Mouse (Mus musculus): Measurements from ENCODE around the gene Serpina10.
"Not testable (repeated sequence)": the region's sequence is repeated elsewhere in the genome, so short reads cannot be mapped to it uniquely, and the experiment has no call there.

The Serpina10 gene

DNA sequence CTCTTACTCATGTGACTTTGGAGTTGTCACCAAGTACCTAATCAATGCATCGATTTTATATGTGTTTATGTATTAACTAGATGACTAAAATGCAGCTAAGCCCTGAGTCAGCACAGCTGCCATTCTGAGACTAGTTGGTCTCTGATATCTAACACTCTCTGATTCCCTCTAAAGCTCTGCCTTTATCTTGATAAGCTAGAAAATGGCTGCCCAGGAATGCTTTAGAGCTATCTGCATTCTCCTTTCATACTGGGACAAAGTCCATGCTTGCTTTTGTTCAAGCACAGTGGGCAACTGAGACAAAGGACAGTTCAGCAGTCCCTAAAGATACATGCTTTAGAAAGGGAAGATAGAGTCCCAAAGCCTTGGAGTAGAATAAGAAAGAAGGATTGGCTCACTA lies 16.1 kb downstream of the Serpina10 start:
- peak; percentile 43 for DNase-seq (ENCODE audit: low spot score)

DNA sequence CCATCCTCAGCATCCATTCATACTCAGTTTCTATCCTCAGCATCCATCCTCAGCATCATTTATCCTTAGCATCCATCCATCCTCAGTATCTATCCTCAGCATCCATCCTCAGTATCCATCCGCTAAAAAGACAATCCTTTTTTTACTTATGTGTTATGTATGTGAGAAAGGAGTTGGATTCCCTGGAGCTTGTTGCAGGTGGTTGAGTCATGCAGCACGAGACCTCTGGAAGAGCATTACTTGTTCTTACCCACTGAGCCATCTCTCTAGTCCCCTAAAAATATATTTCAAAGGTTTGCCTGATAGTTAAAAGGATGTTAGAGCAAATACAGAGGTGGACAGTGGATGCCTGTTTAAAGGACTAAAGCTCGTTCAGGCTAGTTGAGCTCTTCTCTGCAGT lies 29.4 kb downstream of the Serpina10 start:
- DNase-seq (ENCODE audit: low spot score) = no peak

DNA sequence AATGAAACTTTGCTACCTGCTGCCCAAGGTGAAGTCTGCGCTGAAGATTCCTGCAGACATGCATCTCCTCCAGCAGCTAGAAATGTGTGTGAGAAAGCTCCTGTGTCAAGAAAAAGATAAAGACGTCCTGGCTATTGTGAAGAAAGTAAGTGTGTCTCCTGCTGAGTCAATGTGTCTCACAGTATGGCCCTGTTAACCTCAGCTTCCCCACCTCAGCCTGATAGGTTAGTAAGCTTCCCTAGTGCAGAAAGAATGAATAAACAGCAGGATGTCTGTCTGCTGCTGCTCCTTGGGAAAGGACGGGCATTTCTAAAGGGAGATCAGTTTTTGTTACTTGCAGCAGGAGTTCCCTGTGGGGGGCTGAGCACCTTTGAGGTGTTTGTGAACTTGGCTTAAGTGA lies 30.9 kb downstream of the Serpina10 start:
- no peak for DNase-seq (ENCODE audit: low spot score)

GRCm38 (mm10) chr12:103598411-103598810 lies 32.8 kb downstream of the Serpina10 start:
- peak; percentile 28 for DNase-seq (ENCODE audit: low spot score)

DNA sequence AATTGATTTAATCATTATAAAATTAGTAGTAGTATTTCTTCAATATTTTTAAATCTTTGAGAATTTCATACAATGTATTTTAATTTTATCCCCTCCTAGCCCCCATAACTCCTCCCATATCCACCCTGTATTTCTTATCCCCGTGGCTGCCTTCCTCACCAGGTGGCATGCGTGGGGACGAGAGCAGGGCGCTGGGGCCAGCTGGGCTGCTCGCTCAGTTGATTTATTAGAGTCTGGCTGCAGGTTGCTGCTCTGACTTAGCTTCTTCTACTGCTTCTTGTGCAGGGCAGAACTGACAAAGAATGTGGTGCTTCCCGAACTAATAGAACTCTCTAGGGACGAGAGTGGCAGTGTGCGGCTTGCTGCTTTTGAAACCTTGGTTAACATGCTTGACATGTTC lies 47.5 kb downstream of the Serpina10 start:
- DNase-seq (ENCODE audit: low spot score) = no peak

- not testable (repeated sequence) for DNase-seq (ENCODE audit: low spot score)
Observed at GRCm38 (mm10) chr12:103578148-103578547, 53.1 kb downstream of the Serpina10 start.

GRCm38 (mm10) chr12:103569690-103570089 lies 61.6 kb downstream of the Serpina10 start:
- DNase-seq (ENCODE audit: low spot score) = no peak

DNA sequence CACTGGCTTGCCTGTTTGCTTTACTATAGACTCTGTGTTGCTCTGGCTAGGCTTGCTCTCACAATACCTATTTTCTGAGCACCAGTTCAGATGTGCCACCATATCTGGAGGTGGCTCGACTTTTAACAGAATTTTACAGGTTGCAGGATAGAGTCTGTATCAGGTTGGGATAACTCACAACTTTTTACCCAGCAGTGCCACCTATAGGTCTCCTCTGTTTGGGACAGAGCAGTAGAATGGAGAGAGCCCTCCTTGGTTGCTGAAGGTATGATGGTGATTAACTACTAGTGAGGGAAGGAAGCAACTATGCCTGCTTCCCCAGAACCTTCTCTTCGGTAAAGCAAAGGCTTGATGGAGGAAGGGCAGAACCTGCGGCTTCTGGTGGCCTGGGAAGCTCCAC lies 64.1 kb downstream of the Serpina10 start:
- DNase-seq (ENCODE audit: low spot score) = no peak

DNA sequence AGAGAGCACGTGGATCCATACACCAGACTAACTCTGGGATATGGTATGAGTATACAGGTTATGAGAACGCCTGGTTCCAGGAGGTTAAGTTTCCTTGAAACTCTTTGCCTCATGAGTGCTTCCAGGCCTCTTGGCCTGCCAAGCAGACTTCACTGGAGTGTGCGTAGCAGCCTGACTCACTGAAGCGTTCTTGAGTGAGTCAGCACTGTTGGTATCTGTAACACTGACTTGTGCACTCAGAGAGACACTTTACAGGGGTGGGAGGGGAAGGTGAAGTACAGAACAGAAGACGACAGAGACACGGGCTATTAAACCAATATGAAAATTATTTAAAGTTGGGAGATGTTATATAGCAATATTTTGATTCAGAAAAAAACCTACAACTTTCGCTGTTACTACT lies 66.1 kb downstream of the Serpina10 start:
- DNase-seq (ENCODE audit: low spot score) = no peak

Data from yolk sac, embryonic 10.5 days (tissue).